Mouse (Mus musculus): ENCODE measurements around the gene Gm49339. TPM values are rescaled to one million over a fixed set of nuclear protein-coding genes. Genes with fewer than 3 reads are reported as not detected.

The Gm49339 gene
- polyA plus RNA-seq, 1 experiment from 2014 or later, result not detected

- WGBS, result 82% methylated on average over 4 of the region's 4 CpGs
These were observed 46.2 kb downstream of the Gm49339 start for GRCm38 (mm10) chr10:51526633-51527032.

GRCm38 (mm10) chr10:51528840-51529434 lies 48.5 kb downstream of the Gm49339 start:
- no peaks in the 10 kb centered on the region for H3K36me3 ChIP-seq (ENCODE audit: poor library complexity, severe bottlenecking)
- no peak overlapping the region for H3K27ac ChIP-seq
- H3K4me3 ChIP-seq, result no peak overlapping the region
- no peaks in the 10 kb centered on the region for H3K4me1 ChIP-seq
- H3K9me3 ChIP-seq (replicated peaks), result no peaks in the 10 kb centered on the region
- WGBS, result 74% methylated on average over 8 of the region's 8 CpGs
- no peak overlapping the region for H3K9ac ChIP-seq
- no peak overlapping the region for H3K4me2 ChIP-seq
- ATAC-seq, result no peak
- H3K27me3 ChIP-seq, result no peaks in the 10 kb centered on the region

More at GRCm38 (mm10) chr10:51526633-51527032, 46.2 kb downstream of the Gm49339 start:
- Histone ChIP-seq H3K4me3 (no peak overlapping the region), H3K4me1 (no peaks in the 10 kb centered on the region), H3K27me3 (no peaks in the 10 kb centered on the region), H3K9me3 (replicated peaks) (no peaks in the 10 kb centered on the region), H3K36me3 (ENCODE audit: poor library complexity, severe bottlenecking) (no peaks in the 10 kb centered on the region), H3K9ac (no peak overlapping the region), H3K4me2 (no peak overlapping the region), H3K27ac (no peak overlapping the region)
- no peak for ATAC-seq

GRCm38 (mm10) chr10:51529497-51529896 lies 49.1 kb downstream of the Gm49339 start:
- no peak overlapping the region for H3K27ac ChIP-seq
- no peak for ATAC-seq
- no peak overlapping the region for H3K9ac ChIP-seq
- H3K4me3 ChIP-seq, result no peak overlapping the region
- no peaks in the 10 kb centered on the region for H3K4me1 ChIP-seq
- H3K9me3 ChIP-seq (replicated peaks), result no peaks in the 10 kb centered on the region
- H3K36me3 ChIP-seq (ENCODE audit: poor library complexity, severe bottlenecking), result no peaks in the 10 kb centered on the region
- H3K27me3 ChIP-seq, result no peaks in the 10 kb centered on the region
- WGBS, result 75% methylated on average over 3 of the region's 3 CpGs
- no peak overlapping the region for H3K4me2 ChIP-seq

- no peaks in the 10 kb centered on the region for H3K9me3 ChIP-seq (replicated peaks)
- WGBS, result 82% methylated on average over 7 of the region's 7 CpGs
- no peaks in the 10 kb centered on the region for H3K4me1 ChIP-seq
- H3K27ac ChIP-seq, result no peak overlapping the region
- ATAC-seq, result no peak
- no peak overlapping the region for H3K4me2 ChIP-seq
- no peaks in the 10 kb centered on the region for H3K36me3 ChIP-seq (ENCODE audit: poor library complexity, severe bottlenecking)
- H3K27me3 ChIP-seq, result no peaks in the 10 kb centered on the region
- no peak overlapping the region for H3K9ac ChIP-seq
- H3K4me3 ChIP-seq, result no peak overlapping the region
These were observed 50.4 kb downstream of the Gm49339 start for GRCm38 (mm10) chr10:51530813-51531212.

Other genes with a start within 250 kb of the Gm49339 start
- 0.11 TPM in 1 of 2 replicates, not detected in the other for gene Lilr4b, start within 50 bp of the Gm49339 start, polyA plus RNA-seq (2015; fragmentation: Nextera tagmentation; extraction: Ambion mirVana)
- gene Lilrb4a, start 10.3 kb downstream of the Gm49339 start, polyA plus RNA-seq (2015; fragmentation: Nextera tagmentation; extraction: Ambion mirVana), result 0.25 and 0.45 TPM in 2 replicates
- gene Fam162b, start 109.9 kb downstream of the Gm49339 start, polyA plus RNA-seq (2015; fragmentation: Nextera tagmentation; extraction: Ambion mirVana), result 2.6 and 3.2 TPM in 2 replicates
- gene Gprc6a, start 150.8 kb downstream of the Gm49339 start, polyA plus RNA-seq (2015; fragmentation: Nextera tagmentation; extraction: Ambion mirVana), result not detected in 2 replicates
- not detected in 2 replicates for gene Rfx6, start 197.1 kb downstream of the Gm49339 start, polyA plus RNA-seq (2015; fragmentation: Nextera tagmentation; extraction: Ambion mirVana)